Mouse (Mus musculus) erythroblast, embryonic 14.5 days (primary cell): Measurements from ENCODE around the gene Ap2b1.

Experiments
- GATA1 ChIP-seq: IDR thresholded peaks from 2 replicates; pipeline ENCODE4 v1.6.1; 2012; ENCODE audit warnings: low read length, inconsistent platforms, mixed read lengths
- TAL1 ChIP-seq: IDR thresholded peaks from 3 replicates; pipeline ENCODE4 v1.6.1; 2012; ENCODE audit warnings: low read length, inconsistent platforms, mixed read lengths

GRCm38 (mm10) chr11:83448927-83449236 is 150.1 kb downstream of the Ap2b1 start:
- TF ChIP-seq GATA1 (no peak), TAL1 (no peak)
